10 mouse cellular contexts compared by ENCODE assay signal in genomic region chr1:63763881-63764386, GRCm38 (mm10). TPM values are rescaled to one million over a fixed set of nuclear protein-coding genes. Genes with fewer than 3 reads are reported as not detected.
DNase-seq lines count a peak whose midpoint lies in the region; ATAC-seq lines count a peak whose summit lies in the region.
"Had no signal": no experiment of that assay in that cellular context is flagged by ENCODE, and none has a peak within 500 bp of the region (broad histone marks: within the 10 kb centered on the region; RNA-seq: fewer than 3 reads in every experiment).

No protein-coding gene starts in this region.

- peak overlapping the region; percentile 35; the same call in 1 of the 2 replicates for H3K27ac ChIP-seq in embryonic facial prominence, embryonic 11.5 days (replicated peaks; ENCODE audit: low read depth, low read length)
- H3K27ac ChIP-seq in hindbrain, embryonic 12.5 days, result peak overlapping the region; percentile 79
- peak overlapping the region; percentile 67 for H3K27ac ChIP-seq in midbrain, embryonic 16.5 days (ENCODE audit: low read length)
- H3K27ac ChIP-seq: macrophage had no signal

- H3K4me3 ChIP-seq in embryonic facial prominence, embryonic 11.5 days (ENCODE audit: low read depth, low read length), result no peak overlapping the region
- H3K4me3 ChIP-seq in hindbrain, embryonic 12.5 days, result no peak overlapping the region
- no peak overlapping the region for H3K4me3 ChIP-seq in midbrain, embryonic 16.5 days (ENCODE audit: low read depth, low read length)

- H3K36me3 ChIP-seq in embryonic facial prominence, embryonic 11.5 days (replicated peaks; ENCODE audit: control insufficient read depth, insufficient read depth, low read depth, low read length), result no peaks in the 10 kb centered on the region
- H3K36me3 ChIP-seq in hindbrain, embryonic 12.5 days, result no peaks in the 10 kb centered on the region
- no peaks in the 10 kb centered on the region for H3K36me3 ChIP-seq in midbrain, embryonic 16.5 days (ENCODE audit: control insufficient read depth, insufficient read depth, low read length)

- no peaks in the 10 kb centered on the region for H3K4me1 ChIP-seq in embryonic facial prominence, embryonic 11.5 days (ENCODE audit: control insufficient read depth, insufficient read depth, low read length)
- H3K4me1 ChIP-seq in hindbrain, embryonic 12.5 days, result peaks cover 32% of the 10 kb centered on the region
- peaks cover 30% of the 10 kb centered on the region for H3K4me1 ChIP-seq in midbrain, embryonic 16.5 days (ENCODE audit: control insufficient read depth, insufficient read depth, low read length)

- H3K9me3 ChIP-seq in embryonic facial prominence, embryonic 11.5 days (replicated peaks; ENCODE audit: control insufficient read depth, low read length), result no peaks in the 10 kb centered on the region
- H3K9me3 ChIP-seq in hindbrain, embryonic 12.5 days (replicated peaks), result no peaks in the 10 kb centered on the region
- H3K9me3 ChIP-seq in midbrain, embryonic 16.5 days (replicated peaks; ENCODE audit: control insufficient read depth, low read length, poor library complexity, severe bottlenecking), result no peaks in the 10 kb centered on the region

- peak; percentile 11 for DNase-seq in layer of hippocampus, adult 11-12 months (ENCODE audit: low spot score)
- no peak for DNase-seq in layer of hippocampus, postnatal 36 days
- DNase-seq in embryonic facial prominence, embryonic 11.5 days (ENCODE audit: low spot score), result no peak
- DNase-seq in urinary bladder, postnatal 36 days (ENCODE audit: low spot score in 2 of 2), result no peak
- DNase-seq in heart, postnatal 14 days, result no peak

- ATAC-seq in embryonic facial prominence, embryonic 11.5 days (replicated peaks; ENCODE audit: insufficient number of reproducible peaks, low FRiP score, low TSS enrichment, low read depth), result no peak
- ATAC-seq in hindbrain, embryonic 12.5 days (ENCODE audit: low FRiP score), result peak; percentile 70
- peak; percentile 78 for ATAC-seq in midbrain, embryonic 16.5 days

- H3K27me3 ChIP-seq in embryonic facial prominence, embryonic 11.5 days (ENCODE audit: control insufficient read depth, insufficient read depth, low read length), result no peaks in the 10 kb centered on the region
- H3K27me3 ChIP-seq in hindbrain, embryonic 12.5 days, result no peaks in the 10 kb centered on the region
- H3K27me3 ChIP-seq in midbrain, embryonic 16.5 days (ENCODE audit: control insufficient read depth, insufficient read depth, low read depth, low read length), result no peaks in the 10 kb centered on the region

- intact Hi-C loops in heart, postnatal 14 days (cut with DNase I), result loop anchor here (2.0 to 10.0 kb wide), 6 partner anchors 97 to 683 kb away; no protein-coding TSS in a partner anchor

- no peak overlapping the region for H3K9ac ChIP-seq in embryonic facial prominence, embryonic 11.5 days (replicated peaks; ENCODE audit: low read length)
- no peak overlapping the region for H3K9ac ChIP-seq in hindbrain, embryonic 12.5 days
- no peak overlapping the region for H3K9ac ChIP-seq in midbrain, embryonic 16.5 days (ENCODE audit: low read depth, low read length)

- no peak overlapping the region for H3K4me2 ChIP-seq in embryonic facial prominence, embryonic 11.5 days (ENCODE audit: low read depth, low read length)
- peak overlapping the region; percentile 11; the same call in 1 of the 2 replicates for H3K4me2 ChIP-seq in hindbrain, embryonic 12.5 days (replicated peaks)
- H3K4me2 ChIP-seq in midbrain, embryonic 16.5 days (ENCODE audit: low read length), result no peak overlapping the region; the same call in 1 of the 2 replicates

- WGBS in embryonic facial prominence, embryonic 11.5 days, result 53% methylated on average over 7 of the region's 7 CpGs
- 26% methylated on average over 7 of the region's 7 CpGs for WGBS in hindbrain, embryonic 12.5 days
- 4% methylated on average over 7 of the region's 7 CpGs for WGBS in midbrain, embryonic 16.5 days

RNA-seq across cellular contexts. Expression of gene 4933402D24Rik, which starts 5.1 kb away (rescaled TPM):
- not detected for total RNA-seq in layer of hippocampus, postnatal 36 days (2021)
- 0.11 and 0.15 TPM in 2 replicates for polyA plus RNA-seq in embryonic facial prominence, embryonic 11.5 days (2014; fragmentation: Nextera tagmentation; extraction: Ambion mirVana)
- 0.23 and 0.26 TPM in 2 replicates for polyA plus RNA-seq in hindbrain, embryonic 12.5 days (2016; fragmentation: Nextera tagmentation; extraction: Ambion mirVana)
- 0.24 and 0.46 TPM in 2 replicates for polyA plus RNA-seq in midbrain, embryonic 16.5 days (2015; fragmentation: Nextera tagmentation; extraction: Ambion mirVana)
- total RNA-seq in heart, postnatal 14 days (2021), result not detected
- total RNA-seq: adrenal gland, postnatal 4 days; hematopoietic stem cell, adult 5-6 weeks had no signal
- polyA plus RNA-seq: macrophage had no signal

RNA-seq across cellular contexts. Expression of gene Fastkd2, which starts 33.5 kb away (rescaled TPM):
- 10 to 100 TPM; 18.2 to 19.9 TPM for total RNA-seq in layer of hippocampus, postnatal 36 days (2021)
- polyA plus RNA-seq in embryonic facial prominence, embryonic 11.5 days (2014; fragmentation: Nextera tagmentation; extraction: Ambion mirVana), result 84.6 and 88.6 TPM in 2 replicates
- 46.2 and 52.2 TPM in 2 replicates for polyA plus RNA-seq in hindbrain, embryonic 12.5 days (2016; fragmentation: Nextera tagmentation; extraction: Ambion mirVana)
- 32.9 and 34.5 TPM in 2 replicates for polyA plus RNA-seq in midbrain, embryonic 16.5 days (2015; fragmentation: Nextera tagmentation; extraction: Ambion mirVana)
- total RNA-seq in heart, postnatal 14 days (2021), result 10 to 100 TPM; 25.4 to 27.3 TPM

RNA-seq across cellular contexts. Expression of gene Mdh1b, which starts 33.8 kb away (rescaled TPM):
- total RNA-seq in layer of hippocampus, postnatal 36 days (2021), result under 1 TPM; 0.92 to 0.94 TPM
- 0.24 TPM in 1 of 2 replicates, not detected in the other for polyA plus RNA-seq in embryonic facial prominence, embryonic 11.5 days (2014; fragmentation: Nextera tagmentation; extraction: Ambion mirVana)
- 0.52 and 0.74 TPM in 2 replicates for polyA plus RNA-seq in hindbrain, embryonic 12.5 days (2016; fragmentation: Nextera tagmentation; extraction: Ambion mirVana)
- polyA plus RNA-seq in midbrain, embryonic 16.5 days (2015; fragmentation: Nextera tagmentation; extraction: Ambion mirVana), result 0.69 and 1.1 TPM in 2 replicates
- not detected for total RNA-seq in heart, postnatal 14 days (2021)
- total RNA-seq: hematopoietic stem cell, adult 5-6 weeks had no signal
- polyA plus RNA-seq: macrophage had no signal
